Mouse (Mus musculus): Measurements from ENCODE around the gene Dhcr7. TPM values are rescaled to one million over a fixed set of nuclear protein-coding genes. Genes with fewer than 3 reads are reported as not detected.

Gene Dhcr7
- polyA plus RNA-seq (2017; shearing (Covaris generic)), result 50.8 TPM

DNA sequence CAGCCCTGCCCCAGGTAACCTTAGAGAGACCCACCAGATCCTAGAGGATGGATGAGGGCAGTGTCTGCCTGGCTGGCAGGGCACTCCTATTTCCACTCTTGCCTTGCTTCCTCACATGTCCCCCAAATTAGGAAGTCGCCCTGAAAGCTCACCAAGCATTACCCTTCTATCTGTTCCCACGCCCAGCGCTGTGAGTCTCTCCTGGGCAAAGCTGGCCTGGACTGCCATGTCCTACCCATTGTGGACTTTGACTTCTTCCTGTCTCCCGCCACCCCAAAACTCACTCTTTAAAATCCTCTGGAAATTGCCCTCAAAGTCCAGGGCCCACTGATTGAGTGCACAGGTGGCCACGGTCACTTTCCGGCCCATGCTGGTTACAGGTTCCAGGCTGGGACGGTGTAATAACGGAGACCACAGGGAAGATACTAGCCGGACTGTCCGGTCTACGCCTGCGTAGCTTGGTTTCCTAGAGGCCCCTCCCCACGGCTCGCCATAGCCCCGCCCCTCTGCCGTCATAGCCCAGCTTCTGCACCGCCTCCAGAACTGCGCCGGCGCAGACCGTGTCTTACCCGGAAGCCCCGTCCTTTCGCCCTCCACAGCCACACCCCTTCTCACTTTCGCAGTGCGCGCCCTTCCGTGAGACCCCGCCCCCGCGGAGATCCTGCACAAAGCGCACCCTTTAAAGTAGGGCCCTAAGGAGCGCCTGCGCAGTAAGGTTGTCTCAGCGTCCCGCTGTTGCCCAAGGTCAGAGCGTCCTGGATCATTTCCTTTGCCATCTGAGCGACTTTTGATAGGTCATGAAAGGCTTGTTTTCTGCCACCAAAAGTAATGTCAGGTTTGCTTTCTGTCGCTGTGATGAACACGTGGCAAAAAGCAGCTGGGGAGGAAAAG is at the start of gene Dhcr7, which contains the start of gene Nadsyn1:
Dhcr7 (plus strand) TSS at position 771 of the 891 bp plus-strand sequence.
Nadsyn1 (minus strand) TSS at position 475 of the 891 bp plus-strand sequence.

GRCm38 (mm10) chr7:143783996-143784829 is 38.7 kb upstream of the Dhcr7 start, which contains the start of gene Mrgpre:
Gene Mrgpre (minus strand): TSS chr7:143784500.

DNA sequence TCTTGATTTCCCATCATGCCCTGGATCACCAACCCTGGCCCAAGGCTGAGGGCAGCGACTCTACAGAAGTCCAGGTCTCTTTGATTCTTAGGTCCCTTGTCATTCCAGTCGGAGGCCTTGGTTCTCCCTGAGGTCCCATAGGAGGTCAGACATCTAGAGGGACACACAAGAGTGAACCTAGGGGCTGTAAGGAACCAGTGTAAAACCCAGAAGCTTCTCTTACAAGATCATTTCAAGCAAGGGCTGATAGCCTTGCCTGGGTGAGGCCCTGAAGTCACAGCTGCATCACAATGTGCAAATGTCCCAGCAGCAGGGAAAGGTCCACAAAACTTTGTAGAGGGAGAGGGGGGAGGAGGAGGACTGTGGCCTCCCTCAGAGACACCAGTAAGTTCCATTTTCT is 43.6 kb downstream of the Dhcr7 start, which contains the start of gene Gm498:
Gm498 (plus strand) TSS at position 301 of the 400 bp plus-strand sequence.

Other genes with a start within 250 kb of the Dhcr7 start
- gene Cars, start 223.1 kb upstream of the Dhcr7 start, polyA plus RNA-seq (2017; shearing (Covaris generic)), result 44.0 TPM
- gene Tnfrsf26, start 194.4 kb upstream of the Dhcr7 start, polyA plus RNA-seq (2017; shearing (Covaris generic)), result 37.5 TPM
- gene Tnfrsf22, start 173.5 kb upstream of the Dhcr7 start, polyA plus RNA-seq (2017; shearing (Covaris generic)), result 40.0 TPM
- 4.5 TPM for gene Tnfrsf23, start 137.3 kb upstream of the Dhcr7 start, polyA plus RNA-seq (2017; shearing (Covaris generic))
- 33.3 TPM for gene Osbpl5, start 66.2 kb upstream of the Dhcr7 start, polyA plus RNA-seq (2017; shearing (Covaris generic))
- not detected for gene Mrgprg, start 56.2 kb upstream of the Dhcr7 start, polyA plus RNA-seq (2017; shearing (Covaris generic))
- 10.8 TPM for gene Mrgpre, start 38.6 kb upstream of the Dhcr7 start, polyA plus RNA-seq (2017; shearing (Covaris generic))
- 26.4 TPM for gene Nadsyn1, start 296 bp upstream of the Dhcr7 start, polyA plus RNA-seq (2017; shearing (Covaris generic))
- not detected for gene Gm498, start 43.7 kb downstream of the Dhcr7 start, polyA plus RNA-seq (2017; shearing (Covaris generic))
- not detected for gene Shank2, start 178.8 kb downstream of the Dhcr7 start, polyA plus RNA-seq (2017; shearing (Covaris generic))

Measured in CD4-positive, CD25-positive, alpha-beta regulatory T cell, adult 9 weeks (primary cell).